Mouse (Mus musculus): ENCODE measurements around the gene Mpp6. TPM values are rescaled to one million over a fixed set of nuclear protein-coding genes. Genes with fewer than 3 reads are reported as not detected.

The Mpp6 gene
- polyA plus RNA-seq, 1 experiment from 2014 or later: 49.4 TPM

GRCm38 (mm10) chr6:50237963-50238362, 127.9 kb downstream of the Mpp6 start:
- 78% methylated on average over 2 of the region's 2 CpGs for WGBS
- no peaks in the 10 kb centered on the region; the same call in 1 of the 2 replicates for H3K36me3 ChIP-seq
- H3K4me2 ChIP-seq (replicated peaks): no peak overlapping the region
- no peaks in the 10 kb centered on the region for H3K4me1 ChIP-seq (replicated peaks)
- H3K27me3 ChIP-seq: no peaks in the 10 kb centered on the region
- no peak overlapping the region for H3K4me3 ChIP-seq (replicated peaks)
- H3K9ac ChIP-seq (replicated peaks): no peak overlapping the region
- no peak overlapping the region for H3K27ac ChIP-seq
- ATAC-seq: no peak
- H3K9me3 ChIP-seq: no peaks in the 10 kb centered on the region

- Histone ChIP-seq H3K9ac (replicated peaks) (no peak overlapping the region), H3K36me3 (no peaks in the 10 kb centered on the region; the same call in 1 of the 2 replicates), H3K4me2 (replicated peaks) (no peak overlapping the region), H3K4me3 (replicated peaks) (no peak overlapping the region), H3K9me3 (no peaks in the 10 kb centered on the region), H3K27me3 (no peaks in the 10 kb centered on the region), H3K4me1 (replicated peaks) (no peaks in the 10 kb centered on the region), H3K27ac (no peak overlapping the region)
- WGBS: 100% methylated on average over 2 of the region's 2 CpGs
- ATAC-seq: no peak
These were observed 129.9 kb downstream of the Mpp6 start for GRCm38 (mm10) chr6:50239902-50240301.

- no peak for ATAC-seq
- Histone ChIP-seq H3K4me1 (replicated peaks) (no peaks in the 10 kb centered on the region), H3K9me3 (no peaks in the 10 kb centered on the region), H3K27me3 (no peaks in the 10 kb centered on the region), H3K27ac (no peak overlapping the region), H3K9ac (replicated peaks) (no peak overlapping the region), H3K4me2 (replicated peaks) (no peak overlapping the region), H3K36me3 (no peaks in the 10 kb centered on the region; the same call in 1 of the 2 replicates), H3K4me3 (replicated peaks) (no peak overlapping the region)
- WGBS: 72% methylated on average over 5 of the region's 5 CpGs
These were observed 130.4 kb downstream of the Mpp6 start for GRCm38 (mm10) chr6:50240437-50240836.

DNA sequence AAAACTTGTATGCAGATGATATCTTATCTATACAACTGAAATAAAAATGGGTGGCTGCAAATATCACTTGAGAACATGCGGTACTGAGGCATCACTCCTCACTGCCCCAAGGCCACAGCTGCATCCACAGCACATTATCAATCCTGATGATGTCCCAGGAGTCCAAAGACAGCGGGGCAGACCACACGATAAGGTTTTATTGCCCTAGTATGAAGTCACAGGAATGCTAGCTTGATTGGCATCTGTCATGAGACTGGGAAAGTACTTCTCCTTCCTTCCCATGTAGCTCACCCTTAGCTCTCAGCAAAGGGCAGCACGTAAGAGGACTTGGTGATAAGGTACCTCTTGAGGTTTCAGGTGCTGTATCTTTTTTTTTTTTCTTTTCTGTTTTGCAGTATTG, 134.1 kb downstream of the Mpp6 start:
- Histone ChIP-seq H3K4me3 (replicated peaks) (no peak overlapping the region), H3K36me3 (no peaks in the 10 kb centered on the region; the same call in 1 of the 2 replicates), H3K27me3 (no peaks in the 10 kb centered on the region), H3K9me3 (no peaks in the 10 kb centered on the region), H3K9ac (replicated peaks) (no peak overlapping the region), H3K27ac (no peak overlapping the region), H3K4me2 (replicated peaks) (no peak overlapping the region), H3K4me1 (replicated peaks) (no peaks in the 10 kb centered on the region)
- WGBS: 70% methylated on average over 4 of the region's 4 CpGs
- no peak for ATAC-seq

GRCm38 (mm10) chr6:50244967-50245366, 134.9 kb downstream of the Mpp6 start:
- Histone ChIP-seq H3K36me3 (no peaks in the 10 kb centered on the region; the same call in 1 of the 2 replicates), H3K9ac (replicated peaks) (no peak overlapping the region), H3K4me1 (replicated peaks) (no peaks in the 10 kb centered on the region), H3K4me3 (replicated peaks) (no peak overlapping the region), H3K27me3 (no peaks in the 10 kb centered on the region), H3K4me2 (replicated peaks) (no peak overlapping the region), H3K9me3 (no peaks in the 10 kb centered on the region), H3K27ac (no peak overlapping the region)
- no peak for ATAC-seq
- WGBS: 88% methylated on average over 4 of the region's 4 CpGs

- no peak overlapping the region for H3K27ac ChIP-seq
- H3K27me3 ChIP-seq: no peaks in the 10 kb centered on the region
- H3K4me3 ChIP-seq (replicated peaks): no peak overlapping the region
- H3K4me1 ChIP-seq (replicated peaks): no peaks in the 10 kb centered on the region
- H3K36me3 ChIP-seq: no peaks in the 10 kb centered on the region
- WGBS: 86% methylated on average over 2 of the region's 2 CpGs
- no peaks in the 10 kb centered on the region for H3K9me3 ChIP-seq
- no peak overlapping the region for H3K4me2 ChIP-seq (replicated peaks)
- no peak overlapping the region for H3K9ac ChIP-seq (replicated peaks)
- no peak for ATAC-seq
These were observed 137.3 kb downstream of the Mpp6 start for GRCm38 (mm10) chr6:50247356-50247755.

DNA sequence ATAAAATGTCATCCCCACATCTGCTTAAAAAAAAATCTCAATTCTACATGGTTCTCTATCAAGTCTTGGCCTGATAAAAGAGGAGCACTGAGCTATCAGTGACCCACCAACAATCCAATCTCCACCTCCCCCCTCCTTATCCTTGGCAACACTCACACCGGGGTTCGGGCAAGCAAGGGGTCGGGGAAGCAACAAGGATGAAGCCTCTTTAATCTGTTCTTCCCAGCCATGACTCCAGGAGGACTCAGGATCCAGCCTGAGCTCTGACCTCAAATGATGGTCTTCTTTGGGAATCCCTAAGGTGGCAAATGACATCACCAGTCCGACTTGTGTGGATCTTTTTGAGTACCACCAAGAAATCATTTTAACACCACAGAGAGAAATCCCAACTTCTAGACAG, 137.8 kb downstream of the Mpp6 start:
- Histone ChIP-seq H3K4me3 (replicated peaks) (no peak overlapping the region), H3K9ac (replicated peaks) (no peak overlapping the region), H3K27ac (no peak overlapping the region), H3K9me3 (no peaks in the 10 kb centered on the region), H3K4me2 (replicated peaks) (no peak overlapping the region), H3K4me1 (replicated peaks) (no peaks in the 10 kb centered on the region), H3K27me3 (no peaks in the 10 kb centered on the region), H3K36me3 (no peaks in the 10 kb centered on the region)
- 90% methylated on average over 4 of the region's 4 CpGs for WGBS
- no peak for ATAC-seq

Other genes starting within 250 kb of the Mpp6 start
- gene Gsdme, start 153.6 kb downstream of the Mpp6 start, polyA plus RNA-seq (2015; fragmentation: Nextera tagmentation; extraction: Ambion mirVana): 64.9 and 71.6 TPM in 2 replicates